Mouse (Mus musculus): ENCODE results near the gene Fth1.
A peak's percentile ranks its signal among the peaks of the same experiment; 100 is the strongest.

DNA sequence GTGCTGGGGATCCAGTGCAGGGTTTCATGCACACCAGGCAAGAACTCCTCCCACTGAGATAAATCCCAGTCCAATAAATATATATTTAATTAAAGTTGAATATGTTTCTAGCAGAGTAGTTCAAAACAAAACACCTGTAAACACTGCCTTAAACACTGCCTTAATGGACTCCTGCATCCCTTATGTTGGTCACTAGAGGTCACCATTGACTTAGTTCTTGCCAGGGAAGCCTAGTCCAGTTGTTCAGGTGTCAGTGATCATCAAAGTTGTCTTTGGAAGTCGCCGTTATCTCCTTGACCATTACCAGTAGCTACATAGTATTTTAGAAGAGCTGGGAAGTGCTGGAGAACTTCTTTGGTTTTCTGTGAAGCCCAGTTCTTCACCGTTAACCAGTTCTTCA is 19.9 kb downstream of the Fth1 start:
- peak; percentile 92 for TF ChIP-seq CTCF (IDR thresholded peaks at IDR 0.05)
- no peak for TF ChIP-seq EP300 (IDR thresholded peaks at IDR 0.05)

Data from lung, postnatal 0 days (tissue).